Mouse (Mus musculus) monocyte, adult 5-6 weeks (primary cell): Measurements from ENCODE around the gene Dennd4c. TPM values are rescaled to one million over a fixed set of nuclear protein-coding genes. Genes with fewer than 3 reads are reported as not detected.
"Not testable (repeated sequence)": the region's sequence is repeated elsewhere in the genome, so short reads cannot be mapped to it uniquely, and the experiment has no call there.

Experiments used
- ATAC-seq: fragments of 153-309, 156-312 bp; replicated peaks from 2 replicates; pipeline ENCODE4 v1.8.0; 2017; ENCODE audit warnings: mild to moderate bottlenecking; ENCODE audit not compliant: low TSS enrichment, insufficient number of reproducible peaks, severe bottlenecking, poor library complexity, low FRiP score
- total RNA-seq: library from RNA; stranded (forward); fragments of 200-1000, 200-491, 200-594 nt; gene quantifications from 3 replicates; pipeline ENCODE4 v1.2.3, GENCODE M21; 2017

Dennd4c gene
- total RNA-seq, 1 experiment from 2014 or later = 26.9 TPM

- no peak for ATAC-seq
Observed at GRCm38 (mm10) chr4:86750346-86750945, 2.1 kb downstream of the Dennd4c start.

- ATAC-seq = no peak
Observed at GRCm38 (mm10) chr4:86764307-86764706, 16.0 kb downstream of the Dennd4c start.

- no peak for ATAC-seq
Observed at GRCm38 (mm10) chr4:86777587-86777986, 29.2 kb downstream of the Dennd4c start.

GRCm38 (mm10) chr4:86810604-86811003 is 62.2 kb downstream of the Dennd4c start:
- no peak for ATAC-seq

- ATAC-seq = no peak
Observed at GRCm38 (mm10) chr4:86814850-86815249, 66.5 kb downstream of the Dennd4c start.

GRCm38 (mm10) chr4:86823169-86823568 is 74.8 kb downstream of the Dennd4c start:
- ATAC-seq = 0 out of 2 replicates have a peak, but pooled peaks have one; percentile 43

GRCm38 (mm10) chr4:86825143-86825542 is 76.8 kb downstream of the Dennd4c start:
- no peak for ATAC-seq

GRCm38 (mm10) chr4:86831896-86832295 is 83.5 kb downstream of the Dennd4c start:
- no peak for ATAC-seq

GRCm38 (mm10) chr4:86841141-86841540 is 92.8 kb downstream of the Dennd4c start:
- not testable (repeated sequence) for ATAC-seq

- 0 out of 2 replicates have a peak, but pooled peaks have one; percentile 13 for ATAC-seq
Observed at GRCm38 (mm10) chr4:86845384-86845783, 97.0 kb downstream of the Dennd4c start.

- no peak for ATAC-seq
Observed at GRCm38 (mm10) chr4:86847246-86847645, 98.9 kb downstream of the Dennd4c start.

- ATAC-seq = no peak
Observed at GRCm38 (mm10) chr4:86851331-86851730, 103.0 kb downstream of the Dennd4c start.

GRCm38 (mm10) chr4:86852018-86852417 is 103.7 kb downstream of the Dennd4c start:
- no peak for ATAC-seq

GRCm38 (mm10) chr4:86852813-86853590 is 104.6 kb downstream of the Dennd4c start:
- no peak for ATAC-seq

GRCm38 (mm10) chr4:86856304-86857112 is 108.2 kb downstream of the Dennd4c start:
- ATAC-seq = no peak

GRCm38 (mm10) chr4:86857113-86858069 is 109.0 kb downstream of the Dennd4c start, which contains the start of gene Rps6:
Gene Rps6 (minus strand): TSS chr4:86857412.
- peak; percentile 99 for ATAC-seq

- no peak for ATAC-seq
Observed at GRCm38 (mm10) chr4:86858070-86858440, 109.7 kb downstream of the Dennd4c start.

GRCm38 (mm10) chr4:86864087-86864486 is 115.7 kb downstream of the Dennd4c start:
- ATAC-seq = no peak
